Mouse (Mus musculus) heart, embryonic 10.5 days (tissue): ENCODE measurements at regions not wholly inside any gene's neighbourhood (a gene's known extent, or its start where the extent isn't known, plus 50 kb on each side); places are given as distances from the start of the nearest gene placed in this dataset.

Source experiments
- DNase-seq: peaks from one replicate; pipeline ENCODE4 v3.0.0-alpha.2; 2017; ENCODE audit warnings: low spot score
- H3K27ac ChIP-seq: fragments of 300-500 bp; sonication (generic); 2 replicates; pipeline ENCODE4 v1.5.1; 2016; ENCODE audit warnings: mild to moderate bottlenecking
- H3K27me3 ChIP-seq: fragments of 300-500 bp; sonication (generic); 2 replicates; pipeline ENCODE4 v1.6.1; 2016; ENCODE audit warnings: mild to moderate bottlenecking; ENCODE audit not compliant: poor library complexity, insufficient read depth, severe bottlenecking
- H3K36me3 ChIP-seq: fragments of 300-500 bp; sonication (generic); 2 replicates; pipeline ENCODE4 v1.6.1; 2016; ENCODE audit warnings: mild to moderate bottlenecking, moderate library complexity
- H3K4me1 ChIP-seq: fragments of 300-500 bp; sonication (generic); 2 replicates; pipeline ENCODE4 v1.6.1; 2016; ENCODE audit warnings: mild to moderate bottlenecking
- H3K4me3 ChIP-seq: fragments of 300-500 bp; sonication (generic); 2 replicates; pipeline ENCODE4 v1.5.1; 2016; ENCODE audit warnings: mild to moderate bottlenecking, moderate library complexity
- H3K9me3 ChIP-seq: fragments of 300-500 bp; sonication (generic); 2 replicates; pipeline ENCODE4 v1.6.1; 2016; ENCODE audit warnings: mild to moderate bottlenecking, moderate library complexity
- WGBS: fragments of 180-500 bp; shearing (Covaris S2); methylation state at CpG from one replicate; pipeline ENCODE4 v1.1.7; 2016; 5-methylcytosine and 5-hydroxymethylcytosine counted together

DNA sequence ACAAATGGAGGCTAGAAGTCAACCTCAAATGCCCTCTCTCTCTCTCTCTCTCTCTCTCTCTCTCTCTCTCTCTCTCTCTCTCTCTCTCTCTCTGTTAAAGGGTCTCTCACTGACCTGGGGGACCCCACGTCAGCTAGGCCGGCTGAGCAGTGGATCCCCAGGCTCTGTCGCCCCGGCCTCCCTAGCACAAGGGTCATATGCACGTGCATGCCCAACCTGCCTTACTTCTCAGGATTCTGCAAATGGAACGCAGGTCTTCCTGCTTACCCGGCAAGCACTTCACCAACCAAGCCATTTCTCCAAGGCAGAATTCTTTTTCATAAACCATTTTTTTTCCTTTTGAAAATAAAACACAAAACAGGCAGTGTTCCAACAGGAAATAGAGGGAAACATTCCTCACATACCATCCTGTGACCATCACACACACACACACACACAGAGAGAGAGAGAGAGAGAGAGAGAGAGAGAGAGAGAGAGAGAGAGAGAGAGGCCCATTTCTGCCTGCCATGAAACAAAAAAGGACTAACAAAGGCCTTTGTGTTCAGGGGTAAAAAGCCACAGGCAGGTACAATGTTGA lies 150.4 kb upstream of the Noct start:
- H3K27me3 ChIP-seq: no peaks in the 10 kb centered on the region
- H3K27ac ChIP-seq: peak overlapping the region; percentile 17; the same call in 1 of the 2 replicates
- WGBS: 75% methylated on average over 7 of the region's 7 CpGs
- no peaks in the 10 kb centered on the region for H3K9me3 ChIP-seq
- no peaks in the 10 kb centered on the region for H3K36me3 ChIP-seq
- DNase-seq: peak; percentile 59
- H3K4me3 ChIP-seq: no peak overlapping the region
- peaks cover 25% of the 10 kb centered on the region for H3K4me1 ChIP-seq

DNA sequence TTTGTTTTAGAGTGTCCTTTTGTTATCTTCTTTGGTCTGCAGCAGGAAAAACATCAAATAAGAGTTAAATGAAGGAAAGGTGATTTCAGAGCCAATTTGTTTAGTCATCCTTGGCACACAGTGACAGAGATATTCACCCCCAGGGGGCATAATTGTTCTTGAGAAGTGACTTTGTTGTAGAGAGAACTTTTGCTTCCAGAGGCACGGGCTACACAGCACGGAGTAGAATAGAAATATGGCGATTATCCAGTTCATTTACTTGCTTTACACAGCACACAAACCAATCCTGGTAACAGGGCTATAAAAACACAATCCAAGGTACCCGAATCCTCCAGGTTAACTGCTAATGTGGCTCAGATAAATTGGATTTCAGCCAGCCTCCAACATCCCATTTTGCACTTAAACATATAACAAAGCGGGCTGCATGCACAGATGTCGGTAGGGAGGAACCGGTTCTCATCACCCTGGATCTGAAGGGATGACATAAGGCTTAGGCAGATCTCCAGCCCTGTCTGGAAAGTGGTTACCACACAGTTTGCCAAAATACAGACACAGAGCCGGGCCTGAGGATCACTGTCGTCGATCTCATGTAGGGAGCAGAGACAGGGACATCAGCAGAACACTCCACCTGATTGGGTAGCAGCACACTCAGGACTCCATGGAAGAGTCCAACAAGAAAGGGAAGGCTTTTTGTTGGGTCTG lies 148.9 kb upstream of the Noct start:
- Histone ChIP-seq H3K27me3 (no peaks in the 10 kb centered on the region), H3K9me3 (no peaks in the 10 kb centered on the region), H3K4me1 (peaks cover 25% of the 10 kb centered on the region), H3K36me3 (no peaks in the 10 kb centered on the region), H3K27ac (no peak overlapping the region), H3K4me3 (no peak overlapping the region)
- WGBS: 72% methylated on average over 10 of the region's 10 CpGs
- DNase-seq: peak; percentile 67

DNA sequence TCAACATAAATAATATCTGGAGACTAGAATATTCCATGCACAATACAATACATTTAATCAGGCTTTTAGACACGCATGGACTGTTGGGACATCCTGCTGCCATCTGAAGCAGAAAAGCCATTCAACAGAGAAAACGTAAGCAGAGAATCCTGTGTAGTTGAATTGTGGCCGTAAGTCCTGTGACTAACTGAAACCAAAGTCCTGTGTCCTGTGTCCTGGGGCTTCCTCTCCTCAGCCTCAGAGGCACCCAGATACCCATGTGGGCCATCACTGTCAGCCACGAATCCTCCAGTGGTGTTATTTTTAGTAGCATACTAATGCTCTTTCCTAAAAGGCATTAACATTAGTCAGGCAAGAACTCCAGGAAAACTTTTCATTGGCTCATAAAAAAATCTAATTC lies 145.8 kb upstream of the Noct start:
- Histone ChIP-seq H3K4me3 (no peak overlapping the region), H3K27me3 (no peaks in the 10 kb centered on the region), H3K4me1 (peaks cover 21% of the 10 kb centered on the region), H3K27ac (no peak overlapping the region), H3K36me3 (no peaks in the 10 kb centered on the region), H3K9me3 (no peaks in the 10 kb centered on the region)
- no peak for DNase-seq
- 63% methylated on average over 4 of the region's 4 CpGs for WGBS

DNA sequence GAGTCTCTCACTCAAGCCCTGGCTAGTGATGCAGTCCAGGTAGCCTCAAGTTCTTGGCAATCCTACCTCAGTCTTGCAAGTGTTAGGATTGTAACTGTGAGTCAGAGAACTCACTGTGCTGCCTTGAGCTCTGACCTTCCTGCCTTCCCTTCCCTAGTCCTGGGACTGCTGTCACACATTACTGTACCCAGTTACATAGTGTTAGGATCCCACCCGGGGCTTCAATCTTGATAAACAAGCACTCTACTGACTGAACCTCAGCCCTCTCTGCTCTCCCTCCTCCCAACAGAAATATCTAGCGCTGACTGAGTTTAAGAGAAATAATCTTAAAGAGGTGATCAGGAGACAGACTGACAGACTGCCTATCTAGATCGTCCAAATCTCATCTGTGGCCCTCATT lies 143.8 kb upstream of the Noct start:
- Histone ChIP-seq H3K27me3 (no peaks in the 10 kb centered on the region), H3K9me3 (no peaks in the 10 kb centered on the region), H3K36me3 (no peaks in the 10 kb centered on the region), H3K27ac (0 out of 2 replicates have a peak overlapping the region, but pooled peaks have one; percentile 52), H3K4me1 (peaks cover 10% of the 10 kb centered on the region), H3K4me3 (no peak overlapping the region)
- 27% methylated on average over 3 of the region's 3 CpGs for WGBS
- no peak for DNase-seq

DNA sequence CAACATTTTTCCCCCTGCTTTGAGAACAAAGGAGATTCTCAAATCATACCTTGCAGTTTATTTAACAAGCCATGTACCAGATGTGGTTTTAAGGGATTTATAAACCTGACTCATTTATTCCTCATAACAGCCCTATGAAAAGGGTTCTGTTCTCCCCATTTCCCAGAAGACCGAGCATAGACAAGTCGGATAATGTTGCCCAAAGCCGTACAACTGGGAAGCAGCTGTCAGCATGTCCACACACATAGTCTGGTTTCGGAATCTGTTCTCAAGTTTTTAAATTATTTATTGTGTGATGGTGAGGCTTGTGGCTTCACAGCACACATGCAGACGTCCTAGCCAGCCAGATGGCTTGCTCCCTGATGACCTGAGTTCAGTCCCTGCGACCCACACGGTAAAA lies 143.4 kb upstream of the Noct start:
- H3K36me3 ChIP-seq: no peaks in the 10 kb centered on the region
- 72% methylated on average over 7 of the region's 7 CpGs for WGBS
- H3K4me1 ChIP-seq: peaks cover 10% of the 10 kb centered on the region
- H3K9me3 ChIP-seq: no peaks in the 10 kb centered on the region
- no peak overlapping the region for H3K4me3 ChIP-seq
- no peak for DNase-seq
- no peak overlapping the region for H3K27ac ChIP-seq
- no peaks in the 10 kb centered on the region for H3K27me3 ChIP-seq

DNA sequence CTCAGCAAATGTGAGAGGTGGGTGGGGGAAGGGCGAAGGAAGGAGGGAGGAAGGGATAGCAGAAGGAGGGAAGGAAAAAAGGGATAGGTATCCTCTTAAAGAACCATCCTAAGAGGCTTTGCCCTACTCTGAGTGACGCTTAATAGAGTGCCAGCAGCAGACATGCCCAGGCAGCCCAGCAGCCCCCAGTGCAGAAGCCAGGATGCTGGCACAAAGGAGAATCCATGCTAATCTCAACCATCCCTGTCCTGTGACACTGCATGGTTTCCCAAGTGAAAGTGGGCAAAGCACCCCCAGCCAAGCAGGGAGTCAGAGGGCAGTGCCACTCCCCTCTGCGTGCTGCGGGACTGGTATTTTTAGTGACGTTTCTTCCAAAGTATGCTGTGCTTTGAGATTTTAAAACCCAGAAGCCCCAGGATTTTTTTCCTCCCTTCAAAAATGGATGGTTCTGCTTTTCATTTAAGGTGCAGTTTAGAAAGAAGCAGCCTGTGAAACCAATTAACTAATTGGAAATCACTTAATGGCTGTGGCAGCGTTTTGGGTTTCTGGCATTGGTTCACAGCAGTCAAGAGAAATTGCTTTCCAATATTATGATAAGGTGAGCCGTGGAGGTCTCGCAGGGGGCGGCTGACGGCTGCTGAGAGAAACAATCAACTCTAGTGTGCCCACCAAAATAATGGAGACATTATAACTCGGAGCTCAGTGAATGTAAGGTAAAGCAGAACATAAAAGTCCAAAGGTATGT lies 141.2 kb upstream of the Noct start:
- Histone ChIP-seq H3K36me3 (no peaks in the 10 kb centered on the region), H3K27me3 (no peaks in the 10 kb centered on the region), H3K4me1 (peaks cover 11% of the 10 kb centered on the region), H3K4me3 (no peak overlapping the region), H3K27ac (no peak overlapping the region), H3K9me3 (no peaks in the 10 kb centered on the region)
- WGBS: 78% methylated on average over 11 of the region's 11 CpGs
- DNase-seq: peak; percentile 62

DNA sequence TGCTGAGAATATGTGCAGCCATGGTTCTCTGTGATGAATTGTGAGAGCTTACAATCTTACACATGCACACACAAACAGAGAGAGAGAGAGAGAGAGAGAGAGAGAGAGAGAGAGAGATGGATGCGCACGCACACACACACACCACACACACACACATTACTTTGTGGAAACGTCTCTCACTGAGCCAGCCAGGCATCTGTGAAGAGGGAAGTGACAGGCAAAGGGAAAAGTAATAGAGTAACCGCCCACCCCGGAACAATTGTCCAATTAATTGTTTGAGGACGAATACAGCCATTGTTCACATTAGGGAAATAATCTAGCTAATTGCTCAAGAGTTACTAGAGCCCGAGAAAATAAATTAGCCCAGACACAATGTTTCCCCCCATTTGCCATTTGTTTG lies 140.7 kb upstream of the Noct start:
- H3K9me3 ChIP-seq: no peaks in the 10 kb centered on the region
- DNase-seq: no peak
- H3K4me3 ChIP-seq: no peak overlapping the region
- H3K27me3 ChIP-seq: no peaks in the 10 kb centered on the region
- peaks cover 6% of the 10 kb centered on the region; the same call in 1 of the 2 replicates for H3K4me1 ChIP-seq
- no peaks in the 10 kb centered on the region for H3K36me3 ChIP-seq
- H3K27ac ChIP-seq: no peak overlapping the region
- WGBS: 77% methylated on average over 7 of the region's 7 CpGs

DNA sequence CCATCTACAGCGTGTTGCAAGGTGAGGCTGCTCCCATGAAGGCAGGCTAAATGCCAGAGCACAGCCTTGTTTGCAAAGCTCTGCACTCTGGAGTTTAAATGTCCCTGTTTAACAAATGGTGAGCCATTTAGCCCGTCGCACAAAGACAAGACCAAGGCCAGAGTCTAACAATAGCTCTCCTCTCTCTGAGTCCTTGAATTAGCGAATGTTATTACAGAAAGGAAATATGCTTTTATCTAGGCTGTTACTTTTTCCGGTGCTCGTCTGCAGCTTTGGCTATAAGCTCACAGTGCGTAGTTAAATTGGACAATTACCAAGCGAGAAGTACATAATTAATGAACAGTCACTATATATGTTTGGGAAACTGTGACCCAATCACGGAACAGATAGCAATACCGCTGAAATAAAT lies 137.8 kb upstream of the Noct start:
- Histone ChIP-seq H3K9me3 (no peaks in the 10 kb centered on the region), H3K27me3 (no peaks in the 10 kb centered on the region), H3K4me1 (0 out of 2 replicates have a peak, but pooled peaks cover 5% of the 10 kb centered on the region), H3K36me3 (no peaks in the 10 kb centered on the region), H3K4me3 (no peak overlapping the region), H3K27ac (no peak overlapping the region)
- DNase-seq: no peak
- 68% methylated on average over 10 of the region's 10 CpGs for WGBS

DNA sequence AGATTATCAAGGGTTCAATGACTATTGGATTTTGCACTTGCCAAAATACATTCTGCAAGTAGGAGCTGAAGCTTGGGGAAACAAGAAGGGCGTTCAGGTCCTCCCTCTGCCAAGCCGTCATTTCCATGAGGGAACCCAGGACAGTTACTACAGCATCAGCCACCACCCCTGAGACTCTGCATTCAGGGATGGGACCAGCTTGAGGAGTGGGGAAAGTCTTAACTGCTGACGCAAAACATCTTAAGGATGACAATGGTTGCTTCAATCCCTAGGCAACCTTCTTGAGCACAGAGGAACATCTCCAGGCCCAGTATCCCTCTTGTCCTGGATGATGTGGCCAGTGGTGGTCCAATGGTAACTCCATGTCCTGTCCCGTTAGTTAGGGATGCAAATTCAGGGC lies 137.2 kb upstream of the Noct start:
- H3K9me3 ChIP-seq: no peaks in the 10 kb centered on the region
- 88% methylated on average over 4 of the region's 4 CpGs for WGBS
- H3K4me3 ChIP-seq: no peak overlapping the region
- H3K27ac ChIP-seq: no peak overlapping the region
- no peaks in the 10 kb centered on the region for H3K36me3 ChIP-seq
- no peaks in the 10 kb centered on the region for H3K27me3 ChIP-seq
- H3K4me1 ChIP-seq: 0 out of 2 replicates have a peak, but pooled peaks cover 5% of the 10 kb centered on the region
- DNase-seq: no peak

DNA sequence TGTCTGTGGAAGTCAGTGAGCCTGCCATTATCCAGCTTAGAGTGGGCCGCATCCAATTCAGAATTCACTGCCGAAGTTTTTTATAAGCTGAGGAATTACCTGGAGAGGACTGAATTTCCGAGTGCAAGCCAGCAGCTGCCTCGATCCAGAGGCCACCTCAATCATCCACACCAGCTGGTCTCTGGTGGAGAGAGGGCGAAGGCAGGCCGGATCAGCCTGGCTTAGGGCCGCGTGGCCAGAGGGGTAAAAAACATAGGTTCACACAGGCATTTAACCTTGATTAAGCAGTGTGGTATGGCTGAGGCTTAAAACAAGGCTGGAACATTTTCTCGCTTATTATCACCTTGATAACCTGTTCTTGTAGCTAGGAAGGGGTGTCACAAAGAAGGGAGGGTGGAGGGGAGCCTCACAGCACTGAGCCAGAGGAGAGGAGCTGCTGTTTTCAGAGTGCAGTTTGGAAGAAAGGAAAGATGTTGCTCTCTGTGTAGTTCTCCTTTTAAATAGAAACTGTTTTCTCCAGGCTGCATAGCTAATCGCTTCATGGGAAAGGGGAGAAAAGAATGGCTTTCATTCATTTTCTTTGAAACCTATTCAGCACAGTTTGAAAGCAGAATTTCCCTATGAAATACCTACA lies 135.1 kb upstream of the Noct start:
- WGBS: 66% methylated on average over 10 of the region's 10 CpGs
- H3K4me1 ChIP-seq: 0 out of 2 replicates have a peak, but pooled peaks cover 3% of the 10 kb centered on the region

DNA sequence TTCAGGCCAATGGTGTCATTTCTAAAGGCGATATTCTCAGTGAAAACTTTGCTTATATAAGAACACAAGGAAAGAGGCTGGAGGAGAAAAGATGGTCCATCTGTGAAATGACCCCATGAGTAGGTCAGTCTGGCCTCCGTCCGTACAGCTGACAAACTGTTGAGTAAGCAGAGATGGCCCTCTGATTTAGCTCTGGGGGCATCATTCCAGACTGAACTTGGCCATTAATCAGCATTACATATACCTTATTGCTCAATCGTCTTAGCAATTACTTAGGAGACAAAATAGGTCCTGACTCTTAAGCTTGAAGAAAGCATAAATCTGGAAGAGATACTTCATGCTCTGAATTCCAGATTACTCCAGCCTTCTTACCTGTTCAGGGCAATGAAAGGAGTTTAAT lies 132.8 kb upstream of the Noct start:
- Histone ChIP-seq H3K4me3 (no peak overlapping the region), H3K36me3 (no peaks in the 10 kb centered on the region), H3K27ac (no peak overlapping the region), H3K27me3 (no peaks in the 10 kb centered on the region), H3K9me3 (no peaks in the 10 kb centered on the region), H3K4me1 (0 out of 2 replicates have a peak, but pooled peaks cover 3% of the 10 kb centered on the region)
- no peak for DNase-seq
- 82% methylated on average over 4 of the region's 4 CpGs for WGBS

More for the DNA sequence above, 135.1 kb upstream of the Noct start:
- no peaks in the 10 kb centered on the region for H3K9me3 ChIP-seq
- H3K27me3 ChIP-seq: no peaks in the 10 kb centered on the region
- no peak for DNase-seq
- H3K27ac ChIP-seq: no peak overlapping the region
- H3K4me3 ChIP-seq: no peak overlapping the region
- no peaks in the 10 kb centered on the region for H3K36me3 ChIP-seq

DNA sequence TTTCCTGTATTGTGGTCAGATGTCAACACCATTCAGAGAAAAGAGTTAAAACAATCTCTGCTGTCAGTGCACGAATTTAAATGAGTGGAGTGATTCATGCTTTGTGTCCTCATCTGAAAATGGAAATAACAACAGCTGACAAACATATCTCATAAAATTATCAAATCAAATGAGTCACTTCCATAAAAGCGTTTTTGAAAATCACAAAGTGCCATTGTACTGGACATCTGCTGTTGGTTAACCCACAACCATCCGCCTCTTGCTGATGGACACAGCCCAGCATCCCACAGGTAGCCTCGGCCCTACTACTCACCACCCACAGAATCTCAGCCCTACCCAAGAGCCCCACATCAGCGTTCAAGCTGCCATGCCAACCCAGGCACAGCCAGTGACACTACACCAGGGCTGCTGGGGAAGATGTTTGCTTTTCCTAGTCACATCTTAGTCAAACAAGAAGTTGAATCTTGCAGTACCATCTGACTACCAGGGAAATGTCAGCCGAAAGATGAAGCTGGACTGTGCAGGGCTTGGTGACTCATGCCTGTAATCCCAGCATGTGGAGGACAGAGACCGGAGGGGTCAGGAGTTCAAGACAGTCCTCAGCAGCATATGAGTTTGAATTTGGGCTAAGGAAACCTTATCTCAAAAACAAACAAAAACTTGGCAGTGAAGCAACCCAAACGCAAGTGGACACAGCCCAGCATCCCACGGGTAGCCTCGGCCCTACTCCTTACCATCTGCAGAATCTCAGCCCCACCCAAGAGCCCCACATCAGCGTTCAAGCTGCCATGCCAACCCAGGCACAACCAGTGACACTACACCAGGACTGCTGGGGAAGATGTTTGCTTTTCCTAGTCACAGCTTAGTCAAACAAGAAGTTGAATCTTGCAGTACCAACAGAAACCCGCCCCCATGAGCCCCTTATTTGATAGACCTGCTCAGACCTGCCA lies 131.9 kb upstream of the Noct start:
- Histone ChIP-seq H3K4me3 (no peak overlapping the region), H3K36me3 (no peaks in the 10 kb centered on the region), H3K27me3 (no peaks in the 10 kb centered on the region), H3K4me1 (0 out of 2 replicates have a peak, but pooled peaks cover 3% of the 10 kb centered on the region), H3K27ac (no peak overlapping the region), H3K9me3 (no peaks in the 10 kb centered on the region)
- DNase-seq: no peak
- WGBS: 64% methylated on average over 12 of the region's 12 CpGs
